Mouse (Mus musculus): Measurements from ENCODE around the gene Eef1a1.

DNA sequence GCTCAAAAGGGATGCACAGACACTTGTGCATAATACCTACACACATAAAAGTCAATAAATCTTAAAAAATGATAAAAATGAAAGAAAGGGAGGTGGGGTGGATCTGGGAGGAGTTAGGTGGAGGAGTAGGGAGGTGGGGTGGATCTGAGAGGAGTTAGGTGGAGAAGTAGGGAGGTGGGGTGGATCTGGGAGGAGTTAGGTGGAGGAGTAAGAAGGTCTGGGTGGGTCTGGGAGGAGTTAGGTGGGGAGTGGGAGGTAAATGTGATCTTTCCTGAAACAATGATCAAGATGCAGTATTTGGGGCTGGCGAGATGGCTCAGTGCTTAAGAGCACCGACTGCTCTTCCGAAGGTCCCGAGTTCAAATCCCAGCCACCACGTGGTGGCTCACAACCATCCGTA is 16.3 kb upstream of the Eef1a1 start:
- TF ChIP-seq POLR2A (IDR thresholded peaks at IDR 0.05; ENCODE audit: borderline replicate concordance, extremely low read depth, low read depth, low read length): no peak
- no peak for TF ChIP-seq CTCF (IDR thresholded peaks at IDR 0.05; ENCODE audit: insufficient read depth, low read length)

Data from lung, adult 2 months (tissue).